Mouse (Mus musculus): ENCODE results near the gene Wfdc15b. TPM values are rescaled to one million over a fixed set of nuclear protein-coding genes. Genes with fewer than 3 reads are reported as not detected.
"Not testable (repeated sequence)": the region's sequence is repeated elsewhere in the genome, so short reads cannot be mapped to it uniquely, and the experiment has no call there.

The Wfdc15b gene
- not detected in 2 replicates for polyA plus RNA-seq (2012)

- TF ChIP-seq TAL1 (IDR thresholded peaks at IDR 0.05; ENCODE audit: low read length) (no peak), GATA1 (IDR thresholded peaks at IDR 0.05; ENCODE audit: low read length) (no peak)
- no peaks in the 10 kb centered on the region for H3K9me3 ChIP-seq (ENCODE audit: control insufficient read depth, low read length)
These were observed at the start of gene Wfdc15b for GRCm38 (mm10) chr2:164221522-164221921. Wfdc15b (minus strand) TSS chr2:164221660.

DNA sequence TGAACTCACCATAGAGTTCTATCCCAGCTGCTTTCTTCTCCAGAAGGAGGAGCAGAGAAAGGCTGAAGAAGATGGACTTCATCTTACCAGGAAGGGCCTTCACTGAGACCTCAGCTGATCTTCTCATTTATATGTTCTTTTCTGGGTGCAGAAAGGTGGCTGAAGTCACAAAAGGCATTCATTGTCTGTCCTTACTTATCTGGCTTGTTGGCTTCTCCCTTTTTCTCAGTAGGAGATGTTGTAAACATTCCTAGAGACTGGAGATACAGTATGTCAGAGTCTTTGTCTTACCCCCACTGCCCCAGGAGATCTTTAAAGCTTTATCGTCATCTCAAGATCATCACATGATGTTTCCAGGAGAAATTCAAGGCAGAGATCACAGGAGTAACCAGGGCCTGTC lies 35.1 kb upstream of the Wfdc15b start, which contains the start of gene Svs3b:
Gene Svs3b (minus strand): TSS at position 101 of the 400 bp plus-strand sequence.
- H3K4me3 ChIP-seq (replicated peaks); H3K36me3 ChIP-seq (ENCODE audit: control insufficient read depth); H3K27me3 ChIP-seq (ENCODE audit: control insufficient read depth); H3K4me1 ChIP-seq (ENCODE audit: control insufficient read depth); H3K9me3 ChIP-seq (ENCODE audit: control insufficient read depth, low read length): not testable (repeated sequence)

More at GRCm38 (mm10) chr2:164221522-164221921, at the start of gene Wfdc15b:
- H3K4me3 ChIP-seq (replicated peaks) = no peak within 1 kb of the TSS
- H3K4me1 ChIP-seq (ENCODE audit: control insufficient read depth) = no peaks in the 10 kb centered on the region
- no peaks in the 10 kb centered on the region for H3K27me3 ChIP-seq (ENCODE audit: control insufficient read depth)
- H3K36me3 ChIP-seq (ENCODE audit: control insufficient read depth) = no peaks in the 10 kb centered on the region

- H3K9me3 ChIP-seq (ENCODE audit: control insufficient read depth, low read length) = no peaks in the 10 kb centered on the region
- no peaks in the 10 kb centered on the region for H3K27me3 ChIP-seq (ENCODE audit: control insufficient read depth)
- TF ChIP-seq TAL1 (IDR thresholded peaks at IDR 0.05; ENCODE audit: low read length) (no peak), GATA1 (IDR thresholded peaks at IDR 0.05; ENCODE audit: low read length) (no peak)
- H3K4me3 ChIP-seq (replicated peaks) = no peak within 1 kb of the TSS
- H3K36me3 ChIP-seq (ENCODE audit: control insufficient read depth) = no peaks in the 10 kb centered on the region
- H3K4me1 ChIP-seq (ENCODE audit: control insufficient read depth) = no peaks in the 10 kb centered on the region
These were observed 16.9 kb upstream of the Wfdc15b start, which contains the start of gene Svs2 for GRCm38 (mm10) chr2:164238366-164238765. Svs2 (minus strand) TSS chr2:164238466.

- no peaks in the 10 kb centered on the region for H3K4me1 ChIP-seq (ENCODE audit: control insufficient read depth)
- no peaks in the 10 kb centered on the region for H3K27me3 ChIP-seq (ENCODE audit: control insufficient read depth)
- H3K9me3 ChIP-seq (ENCODE audit: control insufficient read depth, low read length) = 0 out of 2 replicates have a peak, but pooled peaks cover 3% of the 10 kb centered on the region
- no peak overlapping the region for H3K4me3 ChIP-seq (replicated peaks)
- H3K36me3 ChIP-seq (ENCODE audit: control insufficient read depth) = no peaks in the 10 kb centered on the region
- TF ChIP-seq GATA1 (IDR thresholded peaks at IDR 0.05; ENCODE audit: low read length) (no peak), TAL1 (IDR thresholded peaks at IDR 0.05; ENCODE audit: low read length) (no peak)
These were observed 11.2 kb upstream of the Wfdc15b start for GRCm38 (mm10) chr2:164232671-164233070.

DNA sequence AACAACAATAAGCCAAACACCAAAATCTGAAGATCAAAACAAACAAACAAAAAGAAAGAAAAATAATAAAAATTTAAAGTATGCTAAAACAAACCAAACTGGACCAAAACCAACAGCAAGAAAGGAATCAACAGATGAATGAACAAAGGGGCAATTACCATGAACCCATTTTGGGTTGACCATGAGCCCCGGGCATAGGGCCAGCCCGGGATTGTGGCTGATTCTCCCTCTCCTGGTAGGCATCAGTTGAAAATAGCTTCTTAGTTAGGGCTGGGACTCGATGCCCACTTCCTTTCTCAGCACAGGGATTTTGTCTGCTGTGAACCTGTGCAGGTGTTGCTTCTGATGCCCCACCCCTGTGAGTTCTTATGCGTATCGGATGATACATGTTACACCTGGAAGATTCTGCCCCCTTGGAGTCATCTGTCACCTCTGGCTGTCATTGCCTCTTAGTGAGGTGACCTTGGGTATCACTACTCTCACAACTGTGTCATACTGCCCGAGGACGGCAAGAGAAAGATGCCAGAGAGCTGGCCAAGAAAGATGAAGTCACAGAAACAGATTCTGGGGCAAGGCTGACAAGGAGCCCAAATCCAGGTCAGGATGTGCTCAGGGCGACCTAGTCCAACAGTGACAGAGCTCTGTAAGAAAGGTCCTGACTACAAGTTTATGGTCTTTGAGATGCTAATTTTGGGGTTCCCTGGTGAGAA lies 7.1 kb upstream of the Wfdc15b start:
- H3K4me1 ChIP-seq (ENCODE audit: control insufficient read depth) = no peaks in the 10 kb centered on the region
- H3K9me3 ChIP-seq (ENCODE audit: control insufficient read depth, low read length) = 0 out of 2 replicates have a peak, but pooled peaks cover 3% of the 10 kb centered on the region
- no peaks in the 10 kb centered on the region for H3K27me3 ChIP-seq (ENCODE audit: control insufficient read depth)
- no peak overlapping the region for H3K4me3 ChIP-seq (replicated peaks)
- TF ChIP-seq TAL1 (IDR thresholded peaks at IDR 0.05; ENCODE audit: low read length) = no peak
- no peak for TF ChIP-seq GATA1 (IDR thresholded peaks at IDR 0.05; ENCODE audit: low read length)
- no peaks in the 10 kb centered on the region for H3K36me3 ChIP-seq (ENCODE audit: control insufficient read depth)

GRCm38 (mm10) chr2:164219295-164219694 lies 2.2 kb downstream of the Wfdc15b start:
- H3K4me1 ChIP-seq (ENCODE audit: control insufficient read depth) = no peaks in the 10 kb centered on the region
- TF ChIP-seq TAL1 (IDR thresholded peaks at IDR 0.05; ENCODE audit: low read length) (no peak), GATA1 (IDR thresholded peaks at IDR 0.05; ENCODE audit: low read length) (no peak)

DNA sequence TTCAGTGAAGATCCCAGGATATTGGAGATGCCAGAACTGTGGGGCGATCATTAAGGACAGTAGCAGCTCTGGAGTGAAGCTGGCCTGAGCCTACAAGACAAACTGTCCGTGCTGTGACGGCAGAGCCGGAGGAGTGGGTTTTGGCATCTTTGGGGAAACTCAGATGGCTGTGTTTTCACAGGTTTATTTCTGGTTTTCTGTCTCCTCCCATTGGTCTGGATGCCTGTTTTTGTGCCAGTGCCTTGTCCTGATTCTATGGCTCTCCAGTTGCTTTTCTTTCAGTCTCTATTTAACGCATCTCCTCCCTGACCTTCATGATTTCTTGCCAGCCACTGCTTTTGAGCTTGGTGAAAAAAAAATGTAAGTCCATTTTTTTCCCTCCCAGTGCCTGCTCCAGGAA lies 8.7 kb downstream of the Wfdc15b start:
- Histone ChIP-seq H3K9me3 (ENCODE audit: control insufficient read depth, low read length) (no peaks in the 10 kb centered on the region), H3K36me3 (ENCODE audit: control insufficient read depth) (no peaks in the 10 kb centered on the region), H3K4me3 (replicated peaks) (no peak overlapping the region), H3K27me3 (ENCODE audit: control insufficient read depth) (no peaks in the 10 kb centered on the region), H3K4me1 (ENCODE audit: control insufficient read depth) (no peaks in the 10 kb centered on the region)
- TF ChIP-seq TAL1 (IDR thresholded peaks at IDR 0.05; ENCODE audit: low read length) = no peak
- no peak for TF ChIP-seq GATA1 (IDR thresholded peaks at IDR 0.05; ENCODE audit: low read length)

More at GRCm38 (mm10) chr2:164219295-164219694, 2.2 kb downstream of the Wfdc15b start:
- Histone ChIP-seq H3K4me3 (replicated peaks) (no peak overlapping the region), H3K27me3 (ENCODE audit: control insufficient read depth) (no peaks in the 10 kb centered on the region), H3K36me3 (ENCODE audit: control insufficient read depth) (no peaks in the 10 kb centered on the region), H3K9me3 (ENCODE audit: control insufficient read depth, low read length) (no peaks in the 10 kb centered on the region)

GRCm38 (mm10) chr2:164210892-164211291 lies 10.6 kb downstream of the Wfdc15b start:
- H3K27me3 ChIP-seq (ENCODE audit: control insufficient read depth) = no peaks in the 10 kb centered on the region
- no peak overlapping the region for H3K4me3 ChIP-seq (replicated peaks)
- H3K9me3 ChIP-seq (ENCODE audit: control insufficient read depth, low read length) = no peaks in the 10 kb centered on the region
- H3K4me1 ChIP-seq (ENCODE audit: control insufficient read depth) = no peaks in the 10 kb centered on the region
- TF ChIP-seq GATA1 (IDR thresholded peaks at IDR 0.05; ENCODE audit: low read length) = no peak
- no peak for TF ChIP-seq TAL1 (IDR thresholded peaks at IDR 0.05; ENCODE audit: low read length)
- H3K36me3 ChIP-seq (ENCODE audit: control insufficient read depth) = no peaks in the 10 kb centered on the region

- TF ChIP-seq GATA1 (IDR thresholded peaks at IDR 0.05; ENCODE audit: low read length) (no peak), TAL1 (IDR thresholded peaks at IDR 0.05; ENCODE audit: low read length) (no peak)
- H3K4me3 ChIP-seq (replicated peaks) = no peak overlapping the region
- H3K27me3 ChIP-seq (ENCODE audit: control insufficient read depth) = no peaks in the 10 kb centered on the region
- no peaks in the 10 kb centered on the region for H3K36me3 ChIP-seq (ENCODE audit: control insufficient read depth)
- H3K4me1 ChIP-seq (ENCODE audit: control insufficient read depth) = no peaks in the 10 kb centered on the region
- no peaks in the 10 kb centered on the region for H3K9me3 ChIP-seq (ENCODE audit: control insufficient read depth, low read length)
These were observed 14.8 kb downstream of the Wfdc15b start for GRCm38 (mm10) chr2:164206676-164207075.

DNA sequence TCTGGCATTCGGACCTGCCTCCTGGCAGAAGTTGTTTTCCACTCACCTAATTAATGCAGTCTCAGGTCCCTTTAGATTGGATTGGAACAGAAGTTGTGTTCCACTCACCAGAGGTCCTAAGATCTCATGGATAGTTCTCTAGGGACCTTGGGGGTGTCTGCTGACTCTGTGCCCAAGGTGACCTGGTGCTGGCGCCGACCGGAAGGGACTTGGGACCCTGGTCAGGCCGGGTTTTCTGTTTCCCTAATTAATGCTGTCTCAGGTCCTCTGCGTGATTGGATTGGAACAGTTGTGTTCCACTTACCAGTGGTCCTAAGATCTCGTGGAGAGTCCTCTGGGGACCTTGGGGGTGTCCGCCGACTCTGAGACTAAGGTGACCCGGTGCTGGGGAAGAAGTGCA lies 15.4 kb downstream of the Wfdc15b start:
- not testable (repeated sequence) for H3K27me3 ChIP-seq (ENCODE audit: control insufficient read depth); H3K4me3 ChIP-seq (replicated peaks); H3K9me3 ChIP-seq (ENCODE audit: control insufficient read depth, low read length); H3K4me1 ChIP-seq (ENCODE audit: control insufficient read depth); H3K36me3 ChIP-seq (ENCODE audit: control insufficient read depth)

Measured in erythroblast, embryonic 14.5 days (primary cell).